Mouse (Mus musculus) midbrain, embryonic 13.5 days (tissue): ENCODE results near the gene Olfr1138. TPM values are rescaled to one million over a fixed set of nuclear protein-coding genes. Genes with fewer than 3 reads are reported as not detected.

Experiments used
- ATAC-seq: fragments of 200-750 bp; cut with Nextera tagmentation; 2 replicates; pipeline ENCODE4 v1.8.0; 2017; ENCODE audit warnings: mild to moderate bottlenecking, moderate TSS enrichment, moderate library complexity
- H3K27ac ChIP-seq: fragments of 300-500 bp; sonication (generic); 2 replicates; pipeline ENCODE4 v1.5.1; 2015; ENCODE audit warnings: inconsistent platforms, mild to moderate bottlenecking, moderate library complexity
- H3K27me3 ChIP-seq: fragments of 300-500 bp; sonication (generic); 2 replicates; pipeline ENCODE4 v1.6.1; 2015; ENCODE audit warnings: mild to moderate bottlenecking, inconsistent platforms
- H3K36me3 ChIP-seq: fragments of 300-500 bp; sonication (generic); 2 replicates; pipeline ENCODE4 v1.6.1; 2015; ENCODE audit warnings: mild to moderate bottlenecking, inconsistent platforms
- H3K4me1 ChIP-seq: fragments of 300-500 bp; sonication (generic); replicated peaks from 2 replicates; pipeline ENCODE4 v1.6.1; 2015; ENCODE audit warnings: inconsistent platforms
- H3K4me2 ChIP-seq: fragments of 300-500 bp; sonication (generic); replicated peaks from 2 replicates; pipeline ENCODE4 v1.6.1; 2015; ENCODE audit warnings: moderate library complexity, mild to moderate bottlenecking, inconsistent platforms
- H3K4me3 ChIP-seq: fragments of 300-500 bp; sonication (generic); replicated peaks from 2 replicates; pipeline ENCODE4 v1.5.1; 2015; ENCODE audit warnings: mild to moderate bottlenecking, inconsistent platforms
- H3K9ac ChIP-seq: fragments of 300-500 bp; sonication (generic); replicated peaks from 2 replicates; pipeline ENCODE4 v1.6.1; 2015; ENCODE audit warnings: mild to moderate bottlenecking, inconsistent platforms
- H3K9me3 ChIP-seq: fragments of 300-500 bp; sonication (generic); 2 replicates; pipeline ENCODE4 v1.6.1; 2016; ENCODE audit warnings: mild to moderate bottlenecking, inconsistent platforms
- WGBS: fragments of 180-500 bp; shearing (Covaris S2); methylation state at CpG from one replicate; pipeline ENCODE4 v1.1.7; 2015; 5-methylcytosine and 5-hydroxymethylcytosine counted together
- polyA plus RNA-seq: library from polyadenylated mRNA; unstranded; fragments of >200 nt; fragmentation: Nextera tagmentation; extraction: Ambion mirVana; gene quantifications from 2 replicates; pipeline ENCODE4 v1.2.1, GENCODE M21; 2015

Gene Olfr1138
- polyA plus RNA-seq = not detected in 2 replicates

GRCm38 (mm10) chr2:87739878-87740277, at the start of gene Olfr1138:
Gene Olfr1138, minus strand, starts transcription at chr2:87739978.
- Histone ChIP-seq H3K36me3 (no peaks in the 10 kb centered on the region), H3K4me2 (no peak within 1 kb of the TSS), H3K4me1 (no peaks in the 10 kb centered on the region), H3K9me3 (no peaks in the 10 kb centered on the region), H3K27ac (no peak within 1 kb of the TSS), H3K4me3 (no peak within 1 kb of the TSS), H3K9ac (no peak within 1 kb of the TSS), H3K27me3 (no peaks in the 10 kb centered on the region)
- WGBS = 90% methylated on average over 1 of the region's 1 CpGs
- ATAC-seq = no peak

GRCm38 (mm10) chr2:87779183-87779582, 39.4 kb upstream of the Olfr1138 start, which contains the start of gene Olfr152:
Gene Olfr152, plus strand, starts transcription at chr2:87779483.
- H3K9me3 ChIP-seq = no peaks in the 10 kb centered on the region
- no peak within 1 kb of the TSS for H3K27ac ChIP-seq
- no peaks in the 10 kb centered on the region for H3K27me3 ChIP-seq
- H3K36me3 ChIP-seq = no peaks in the 10 kb centered on the region
- 77% methylated on average over 4 of the region's 4 CpGs for WGBS
- H3K4me1 ChIP-seq = no peaks in the 10 kb centered on the region
- H3K4me3 ChIP-seq = no peak within 1 kb of the TSS
- H3K9ac ChIP-seq = no peak within 1 kb of the TSS
- no peak for ATAC-seq
- H3K4me2 ChIP-seq = no peak within 1 kb of the TSS

GRCm38 (mm10) chr2:87776143-87776542, 36.4 kb upstream of the Olfr1138 start:
- H3K27ac ChIP-seq = no peak overlapping the region
- no peaks in the 10 kb centered on the region for H3K9me3 ChIP-seq
- no peak overlapping the region for H3K9ac ChIP-seq
- H3K4me1 ChIP-seq = no peaks in the 10 kb centered on the region
- WGBS = 57% methylated on average over 1 of the region's 1 CpGs
- no peak for ATAC-seq
- H3K27me3 ChIP-seq = no peaks in the 10 kb centered on the region
- no peak overlapping the region for H3K4me3 ChIP-seq
- no peak overlapping the region for H3K4me2 ChIP-seq
- H3K36me3 ChIP-seq = no peaks in the 10 kb centered on the region

GRCm38 (mm10) chr2:87753891-87754290, 14.1 kb upstream of the Olfr1138 start, which contains the start of gene Olfr1141:
Gene Olfr1141, minus strand, starts transcription at chr2:87753991.
- no peaks in the 10 kb centered on the region for H3K36me3 ChIP-seq
- H3K9ac ChIP-seq = no peak within 1 kb of the TSS
- H3K4me1 ChIP-seq = no peaks in the 10 kb centered on the region
- no peak for ATAC-seq
- H3K4me2 ChIP-seq = no peak within 1 kb of the TSS
- H3K4me3 ChIP-seq = no peak within 1 kb of the TSS
- WGBS = 86% methylated on average over 1 of the region's 1 CpGs
- no peak within 1 kb of the TSS for H3K27ac ChIP-seq
- H3K9me3 ChIP-seq = peaks cover 2% of the 10 kb centered on the region; the same call in 1 of the 2 replicates
- no peaks in the 10 kb centered on the region for H3K27me3 ChIP-seq

GRCm38 (mm10) chr2:87743452-87743851, 3.7 kb upstream of the Olfr1138 start, which contains the start of gene Olfr1140:
Gene Olfr1140, plus strand, starts transcription at chr2:87743752.
- Histone ChIP-seq H3K9me3 (no peaks in the 10 kb centered on the region), H3K4me3 (no peak within 1 kb of the TSS), H3K36me3 (no peaks in the 10 kb centered on the region), H3K27ac (no peak within 1 kb of the TSS), H3K27me3 (no peaks in the 10 kb centered on the region), H3K4me2 (no peak within 1 kb of the TSS), H3K9ac (no peak within 1 kb of the TSS), H3K4me1 (no peaks in the 10 kb centered on the region)
- 76% methylated on average over 3 of the region's 3 CpGs for whole genome bisulfite sequencing
- ATAC-seq = no peak

- ATAC-seq = no peak
- Histone ChIP-seq H3K27me3 (no peaks in the 10 kb centered on the region), H3K27ac (no peak within 1 kb of the TSS), H3K9me3 (no peaks in the 10 kb centered on the region), H3K4me3 (no peak within 1 kb of the TSS), H3K9ac (no peak within 1 kb of the TSS), H3K4me2 (no peak within 1 kb of the TSS), H3K36me3 (no peaks in the 10 kb centered on the region), H3K4me1 (no peaks in the 10 kb centered on the region)
Observed at GRCm38 (mm10) chr2:87713079-87713478, 26.7 kb downstream of the Olfr1138 start, which contains the start of gene Olfr1137. Gene Olfr1137, minus strand, starts transcription at chr2:87713179.

- Histone ChIP-seq H3K27ac (no peak within 1 kb of the TSS), H3K36me3 (no peaks in the 10 kb centered on the region), H3K9me3 (no peaks in the 10 kb centered on the region), H3K9ac (no peak within 1 kb of the TSS), H3K4me1 (no peaks in the 10 kb centered on the region), H3K27me3 (no peaks in the 10 kb centered on the region), H3K4me3 (no peak within 1 kb of the TSS), H3K4me2 (no peak within 1 kb of the TSS)
- ATAC-seq = no peak
Observed at GRCm38 (mm10) chr2:87693847-87694246, 45.9 kb downstream of the Olfr1138 start, which contains the start of gene Olfr1136. Gene Olfr1136, minus strand, starts transcription at chr2:87693947.

Other genes starting within 250 kb of the Olfr1138 start
- gene Pramel7, start 242.9 kb downstream of the Olfr1138 start, polyA plus RNA-seq = not detected in 2 replicates
- not detected in 2 replicates for gene Pramel6, start 233.4 kb downstream of the Olfr1138 start, polyA plus RNA-seq
- not detected in 2 replicates for gene Olfr153, start 208.2 kb downstream of the Olfr1138 start, polyA plus RNA-seq
- not detected in 2 replicates for gene Olfr1128, start 194.4 kb downstream of the Olfr1138 start, polyA plus RNA-seq
- gene Olfr1129, start 166.1 kb downstream of the Olfr1138 start, polyA plus RNA-seq = not detected in 2 replicates
- gene Olfr1130, start 133.8 kb downstream of the Olfr1138 start, polyA plus RNA-seq = not detected in 2 replicates
- not detected in 2 replicates for gene Olfr1131, start 112.9 kb downstream of the Olfr1138 start, polyA plus RNA-seq
- gene Olfr1132, start 102.4 kb downstream of the Olfr1138 start, polyA plus RNA-seq = not detected in 2 replicates
- gene Olfr1133, start 92.6 kb downstream of the Olfr1138 start, polyA plus RNA-seq = not detected in 2 replicates
- gene Olfr1134, start 81.5 kb downstream of the Olfr1138 start, polyA plus RNA-seq = not detected in 2 replicates
- not detected in 2 replicates for gene Olfr1135, start 66.3 kb downstream of the Olfr1138 start, polyA plus RNA-seq
- not detected in 2 replicates for gene Olfr1136, start 46.0 kb downstream of the Olfr1138 start, polyA plus RNA-seq
- not detected in 2 replicates for gene Olfr1137, start 26.8 kb downstream of the Olfr1138 start, polyA plus RNA-seq
- gene Olfr1140, start 3.8 kb upstream of the Olfr1138 start, polyA plus RNA-seq = not detected in 2 replicates
- gene Olfr1141, start 14.0 kb upstream of the Olfr1138 start, polyA plus RNA-seq = not detected in 2 replicates
- not detected in 2 replicates for gene Olfr152, start 39.5 kb upstream of the Olfr1138 start, polyA plus RNA-seq
- not detected in 2 replicates for gene Olfr1143, start 60.6 kb upstream of the Olfr1138 start, polyA plus RNA-seq
- not detected in 2 replicates for gene Olfr1145, start 69.8 kb upstream of the Olfr1138 start, polyA plus RNA-seq
- gene Olfr1148, start 90.6 kb upstream of the Olfr1138 start, polyA plus RNA-seq = not detected in 2 replicates
- not detected in 2 replicates for gene Olfr1150-ps1, start 104.0 kb upstream of the Olfr1138 start, polyA plus RNA-seq
- gene Olfr1151, start 115.9 kb upstream of the Olfr1138 start, polyA plus RNA-seq = not detected in 2 replicates
- gene Olfr1152, start 126.5 kb upstream of the Olfr1138 start, polyA plus RNA-seq = not detected in 2 replicates
- not detected in 2 replicates for gene Olfr1153, start 155.0 kb upstream of the Olfr1138 start, polyA plus RNA-seq
- gene Olfr1154, start 165.2 kb upstream of the Olfr1138 start, polyA plus RNA-seq = not detected in 2 replicates
- not detected in 2 replicates for gene Olfr1155, start 205.2 kb upstream of the Olfr1138 start, polyA plus RNA-seq
- not detected in 2 replicates for gene Olfr1156, start 213.1 kb upstream of the Olfr1138 start, polyA plus RNA-seq
- not detected in 2 replicates for gene Olfr1157, start 228.3 kb upstream of the Olfr1138 start, polyA plus RNA-seq
- gene Olfr74, start 234.7 kb upstream of the Olfr1138 start, polyA plus RNA-seq = not detected in 2 replicates